Mouse (Mus musculus): ENCODE measurements around the gene Plekhg6.

Gene Plekhg6

GRCm38 (mm10) chr6:125385066-125385974 lies 4.7 kb upstream of the Plekhg6 start:
- DNase-seq (ENCODE audit: low spot score): no peak

- DNase-seq (ENCODE audit: low spot score): no peak
Observed at GRCm38 (mm10) chr6:125382024-125382423, 1.4 kb upstream of the Plekhg6 start.

GRCm38 (mm10) chr6:125379781-125380180 lies 812 bp downstream of the Plekhg6 start:
- no peak for DNase-seq (ENCODE audit: low spot score)

GRCm38 (mm10) chr6:125378621-125379020 lies 2.0 kb downstream of the Plekhg6 start:
- DNase-seq (ENCODE audit: low spot score): no peak

- peak; percentile 66 for DNase-seq (ENCODE audit: low spot score)
Observed at GRCm38 (mm10) chr6:125377582-125378451, 2.8 kb downstream of the Plekhg6 start.

GRCm38 (mm10) chr6:125377042-125377441 lies 3.6 kb downstream of the Plekhg6 start:
- DNase-seq (ENCODE audit: low spot score): no peak

GRCm38 (mm10) chr6:125367758-125368371 lies 12.7 kb downstream of the Plekhg6 start:
- DNase-seq (ENCODE audit: low spot score): no peak

- no peak for DNase-seq (ENCODE audit: low spot score)
Observed at GRCm38 (mm10) chr6:125366133-125366532, 14.5 kb downstream of the Plekhg6 start.

GRCm38 (mm10) chr6:125365522-125365921 lies 15.1 kb downstream of the Plekhg6 start:
- no peak for DNase-seq (ENCODE audit: low spot score)

GRCm38 (mm10) chr6:125364448-125364847 lies 16.1 kb downstream of the Plekhg6 start:
- DNase-seq (ENCODE audit: low spot score): no peak

- no peak for DNase-seq (ENCODE audit: low spot score)
Observed at GRCm38 (mm10) chr6:125363451-125364242, 16.9 kb downstream of the Plekhg6 start.

- no peak for DNase-seq (ENCODE audit: low spot score)
Observed at GRCm38 (mm10) chr6:125363021-125363420, 17.6 kb downstream of the Plekhg6 start.

GRCm38 (mm10) chr6:125361467-125362291 lies 18.9 kb downstream of the Plekhg6 start:
- no peak for DNase-seq (ENCODE audit: low spot score)

GRCm38 (mm10) chr6:125360846-125361245 lies 19.7 kb downstream of the Plekhg6 start:
- DNase-seq (ENCODE audit: low spot score): no peak

- DNase-seq (ENCODE audit: low spot score): no peak
Observed at GRCm38 (mm10) chr6:125359999-125360398, 20.6 kb downstream of the Plekhg6 start.

- DNase-seq (ENCODE audit: low spot score): no peak
Observed at GRCm38 (mm10) chr6:125357334-125357733, 23.3 kb downstream of the Plekhg6 start.

GRCm38 (mm10) chr6:125356264-125356663 lies 24.3 kb downstream of the Plekhg6 start:
- no peak for DNase-seq (ENCODE audit: low spot score)

GRCm38 (mm10) chr6:125355197-125355741 lies 25.3 kb downstream of the Plekhg6 start:
- DNase-seq (ENCODE audit: low spot score): no peak

- DNase-seq (ENCODE audit: low spot score): no peak
Observed at GRCm38 (mm10) chr6:125354352-125355151, 26.0 kb downstream of the Plekhg6 start.

Data from ovary, postnatal 14 days (tissue).